20 mouse cellular contexts compared by ENCODE assay signal in genomic region chr16:48630466-48630865, GRCm38 (mm10).
A peak's percentile ranks its signal among the peaks of the same experiment; 100 is the strongest.
DNase-seq lines count a peak whose midpoint lies in the region; ATAC-seq and TF ChIP-seq lines count a peak whose summit lies in the region.
"Had no signal": no experiment of that assay in that cellular context is flagged by ENCODE, and none has a peak within 500 bp of the region (broad histone marks: within the 10 kb centered on the region; RNA-seq: fewer than 3 reads in every experiment).

No protein-coding gene starts in this region.

- no peak for TF ChIP-seq CTCF in midbrain, postnatal 0 days (IDR thresholded peaks at IDR 0.05)

- H3K4me2 ChIP-seq in midbrain, embryonic 12.5 days (replicated peaks), result no peak overlapping the region
- no peak overlapping the region for H3K4me2 ChIP-seq in midbrain, postnatal 0 days (ENCODE audit: low read depth, low read length, poor library complexity, severe bottlenecking)
- H3K4me2 ChIP-seq in neural tube, embryonic 11.5 days (ENCODE audit: low read depth), result no peak overlapping the region
- H3K4me2 ChIP-seq: forebrain, embryonic 13.5 days; hindbrain, embryonic 13.5 days had no signal

- no peaks in the 10 kb centered on the region for H3K36me3 ChIP-seq in midbrain, embryonic 12.5 days
- H3K36me3 ChIP-seq in midbrain, postnatal 0 days (ENCODE audit: insufficient read depth, low read length), result no peaks in the 10 kb centered on the region
- no peaks in the 10 kb centered on the region for H3K36me3 ChIP-seq in neural tube, embryonic 11.5 days (ENCODE audit: control insufficient read depth, insufficient read depth, low read length)
- H3K36me3 ChIP-seq: embryonic facial prominence, embryonic 10.5 days; heart, embryonic 10.5 days; hindbrain, embryonic 13.5 days had no signal

- 15% methylated on average over 8 of the region's 8 CpGs for WGBS in midbrain, embryonic 12.5 days
- WGBS in midbrain, postnatal 0 days, result 16% methylated on average over 8 of the region's 8 CpGs
- WGBS in neural tube, embryonic 11.5 days, result 35% methylated on average over 8 of the region's 8 CpGs

- no peak overlapping the region for H3K27ac ChIP-seq in midbrain, embryonic 12.5 days (replicated peaks)
- no peak overlapping the region for H3K27ac ChIP-seq in midbrain, postnatal 0 days (ENCODE audit: low read depth, low read length)
- H3K27ac ChIP-seq in neural tube, embryonic 11.5 days (ENCODE audit: low read depth, low read length), result no peak overlapping the region
- H3K27ac ChIP-seq: embryonic facial prominence, embryonic 10.5 days; forebrain, embryonic 13.5 days; heart, embryonic 10.5 days; hindbrain, embryonic 13.5 days had no signal

- peak; percentile 20 for DNase-seq in embryo, embryonic 10.5 days (ENCODE audit: low spot score)
- DNase-seq in embryo, embryonic 10 days (ENCODE audit: low spot score), result no peak
- no peak for DNase-seq in midbrain, postnatal 0 days (ENCODE audit: low spot score)
- DNase-seq in neural tube, embryonic 11.5 days (ENCODE audit: low spot score), result no peak
- no peak for DNase-seq in neural tube, embryonic 10.5 days (ENCODE audit: extremely low spot score, low spot score)
- no peak for DNase-seq in kidney, adult 11 months
- DNase-seq: adrenal gland, adult 2 months; adrenal gland, postnatal 25 days; B cell, adult 2 months; cerebellum, adult 9-10 months; cerebellum, postnatal 25 days; gastrocnemius, postnatal 36 days; heart, adult 11 months; heart, postnatal 10 days; heart, postnatal 4 days had no signal

- no peak overlapping the region for H3K4me3 ChIP-seq in midbrain, embryonic 12.5 days
- H3K4me3 ChIP-seq in midbrain, postnatal 0 days (ENCODE audit: low read depth, low read length), result no peak overlapping the region
- no peak overlapping the region for H3K4me3 ChIP-seq in neural tube, embryonic 11.5 days (ENCODE audit: low read depth, low read length)
- H3K4me3 ChIP-seq: embryonic facial prominence, embryonic 10.5 days; forebrain, embryonic 13.5 days; heart, embryonic 10.5 days; hindbrain, embryonic 13.5 days had no signal

- H3K9me3 ChIP-seq in midbrain, embryonic 12.5 days, result no peaks in the 10 kb centered on the region
- no peaks in the 10 kb centered on the region for H3K9me3 ChIP-seq in midbrain, postnatal 0 days (ENCODE audit: low read length)
- H3K9me3 ChIP-seq in neural tube, embryonic 11.5 days (ENCODE audit: control insufficient read depth, low read length), result no peaks in the 10 kb centered on the region
- H3K9me3 ChIP-seq: embryonic facial prominence, embryonic 10.5 days; forebrain, embryonic 13.5 days; heart, embryonic 10.5 days; hindbrain, embryonic 13.5 days had no signal

- H3K27me3 ChIP-seq in midbrain, embryonic 12.5 days, result no peaks in the 10 kb centered on the region
- no peaks in the 10 kb centered on the region for H3K27me3 ChIP-seq in midbrain, postnatal 0 days (ENCODE audit: insufficient read depth, low read length)
- H3K27me3 ChIP-seq in neural tube, embryonic 11.5 days (ENCODE audit: control insufficient read depth, insufficient read depth, low read length), result no peaks in the 10 kb centered on the region
- H3K27me3 ChIP-seq: forebrain, embryonic 13.5 days; hindbrain, embryonic 13.5 days had no signal

- 0 out of 2 replicates have a peak, but pooled peaks have one; percentile 56 for ATAC-seq in midbrain, embryonic 12.5 days (ENCODE audit: low FRiP score, low read depth)
- no peak for ATAC-seq in midbrain, postnatal 0 days (ENCODE audit: low FRiP score)
- ATAC-seq in neural tube, embryonic 11.5 days (ENCODE audit: insufficient read depth, low FRiP score, low TSS enrichment), result peak; percentile 27; the same call in 1 of the 2 replicates
- ATAC-seq: forebrain, embryonic 13.5 days had no signal

- no peaks in the 10 kb centered on the region for H3K4me1 ChIP-seq in midbrain, embryonic 12.5 days
- no peaks in the 10 kb centered on the region for H3K4me1 ChIP-seq in midbrain, postnatal 0 days (ENCODE audit: insufficient read depth, low read length)
- H3K4me1 ChIP-seq in neural tube, embryonic 11.5 days (ENCODE audit: control insufficient read depth, insufficient read depth, low read length), result no peaks in the 10 kb centered on the region
- H3K4me1 ChIP-seq: embryonic facial prominence, embryonic 10.5 days; forebrain, embryonic 13.5 days; heart, embryonic 10.5 days had no signal

- H3K9ac ChIP-seq in midbrain, embryonic 12.5 days (replicated peaks), result no peak overlapping the region
- H3K9ac ChIP-seq in midbrain, postnatal 0 days (replicated peaks; ENCODE audit: low read length, poor library complexity, severe bottlenecking), result no peak overlapping the region
- no peak overlapping the region for H3K9ac ChIP-seq in neural tube, embryonic 11.5 days (ENCODE audit: low read length)
- H3K9ac ChIP-seq: forebrain, embryonic 13.5 days; hindbrain, embryonic 13.5 days had no signal
